Mouse (Mus musculus): ENCODE results near the gene Btbd3. TPM values are rescaled to one million over a fixed set of nuclear protein-coding genes. Genes with fewer than 3 reads are reported as not detected.
"Not testable (repeated sequence)": the region's sequence is repeated elsewhere in the genome, so short reads cannot be mapped to it uniquely, and the experiment has no call there.

Btbd3 gene
- polyA plus RNA-seq, 1 experiment from 2014 or later, result 26.0 TPM

DNA sequence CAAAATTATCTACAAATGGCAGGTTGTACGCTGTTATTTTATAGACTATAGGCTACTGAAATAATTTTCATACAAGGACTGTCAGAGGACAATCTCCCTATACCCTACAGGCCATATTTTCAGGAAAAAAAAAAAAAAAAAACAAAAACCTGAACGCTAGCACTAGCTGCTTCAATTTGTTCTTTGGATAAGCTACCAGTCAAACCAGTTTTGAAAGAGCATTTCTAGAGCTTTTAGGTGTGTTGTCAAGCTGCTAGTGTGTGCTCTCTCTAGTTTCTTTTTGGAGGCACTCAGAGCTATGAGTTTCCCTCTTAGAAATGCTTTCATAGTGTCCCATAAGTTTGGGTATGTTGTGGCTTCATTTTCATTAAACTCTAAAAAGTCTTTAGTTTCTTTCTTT is 77.8 kb downstream of the Btbd3 start:
- H3K9ac ChIP-seq (ENCODE audit: low read length); ATAC-seq (ENCODE audit: insufficient read depth, low FRiP score); H3K4me3 ChIP-seq (replicated peaks; ENCODE audit: low read length); H3K9me3 ChIP-seq (replicated peaks; ENCODE audit: control insufficient read depth, low read length); H3K4me1 ChIP-seq (ENCODE audit: control insufficient read depth, insufficient read depth, low read length); H3K27me3 ChIP-seq (ENCODE audit: control insufficient read depth, insufficient read depth, low read length); H3K36me3 ChIP-seq (ENCODE audit: control insufficient read depth, insufficient read depth, low read length); H3K4me2 ChIP-seq (ENCODE audit: low read depth, low read length); H3K27ac ChIP-seq (ENCODE audit: low read length): not testable (repeated sequence)
- WGBS, result 63% methylated on average over 2 of the region's 2 CpGs

DNA sequence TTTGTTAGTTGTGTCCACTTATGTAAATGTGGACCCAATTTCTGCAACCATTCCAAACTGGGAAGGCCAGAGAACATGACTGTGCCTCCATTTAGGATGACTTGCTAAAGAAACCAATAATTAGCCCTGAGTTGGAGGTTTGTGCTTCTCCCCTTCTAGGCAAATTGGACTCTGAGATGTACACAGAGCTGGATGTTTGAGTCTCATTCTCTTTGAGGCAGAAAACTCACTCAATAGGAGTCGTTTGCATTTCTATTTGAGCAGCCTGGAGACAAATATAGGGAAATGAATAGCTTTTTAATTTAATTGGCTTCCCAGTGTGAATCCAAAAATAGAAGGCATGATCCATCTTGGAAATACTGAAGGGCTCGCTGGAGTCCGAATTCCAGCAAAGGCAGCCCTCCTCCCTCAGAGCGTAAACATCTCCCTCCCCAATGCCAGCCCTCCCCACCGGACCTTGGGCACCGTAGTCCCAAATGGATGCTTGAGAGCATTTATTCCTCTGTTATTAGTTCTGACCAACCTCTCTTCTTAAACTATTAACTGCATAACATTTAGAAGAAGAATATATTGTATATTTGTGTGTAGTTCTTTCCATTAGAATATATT is 81.6 kb downstream of the Btbd3 start:
- H3K27me3 ChIP-seq (ENCODE audit: control insufficient read depth, insufficient read depth, low read length), result no peaks in the 10 kb centered on the region
- 59% methylated on average over 6 of the region's 6 CpGs for WGBS
- no peak overlapping the region for H3K9ac ChIP-seq (ENCODE audit: low read length)
- H3K4me3 ChIP-seq (replicated peaks; ENCODE audit: low read length), result no peak overlapping the region
- no peak for ATAC-seq (ENCODE audit: insufficient read depth, low FRiP score)
- H3K4me1 ChIP-seq (ENCODE audit: control insufficient read depth, insufficient read depth, low read length), result no peaks in the 10 kb centered on the region
- no peaks in the 10 kb centered on the region for H3K9me3 ChIP-seq (replicated peaks; ENCODE audit: control insufficient read depth, low read length)
- no peaks in the 10 kb centered on the region for H3K36me3 ChIP-seq (ENCODE audit: control insufficient read depth, insufficient read depth, low read length)
- no peak overlapping the region for H3K4me2 ChIP-seq (ENCODE audit: low read depth, low read length)
- no peak overlapping the region for H3K27ac ChIP-seq (ENCODE audit: low read length)

DNA sequence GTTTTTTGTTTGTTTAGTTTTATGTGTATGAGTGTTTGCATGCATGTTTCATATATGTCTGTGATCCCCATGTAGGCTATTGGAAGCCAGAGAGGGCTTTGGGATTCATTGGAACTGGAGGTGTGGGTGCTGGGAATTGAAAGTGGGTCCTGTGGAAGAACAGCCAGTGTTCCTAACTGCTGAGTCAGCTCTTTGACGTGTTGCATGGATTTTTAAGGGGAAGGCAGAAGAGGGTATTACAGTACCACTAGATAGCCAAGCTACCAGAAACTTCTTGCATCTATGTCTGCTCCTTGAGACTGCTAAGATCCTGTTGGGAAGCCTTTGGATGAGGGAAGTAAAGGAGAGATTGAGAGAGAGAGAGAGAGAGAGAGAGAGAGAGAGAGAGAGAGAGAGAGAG is 82.2 kb downstream of the Btbd3 start:
- H3K9ac ChIP-seq (ENCODE audit: low read length), result no peak overlapping the region
- H3K27ac ChIP-seq (ENCODE audit: low read length), result no peak overlapping the region
- no peak overlapping the region for H3K4me3 ChIP-seq (replicated peaks; ENCODE audit: low read length)
- H3K27me3 ChIP-seq (ENCODE audit: control insufficient read depth, insufficient read depth, low read length), result no peaks in the 10 kb centered on the region
- H3K4me1 ChIP-seq (ENCODE audit: control insufficient read depth, insufficient read depth, low read length), result no peaks in the 10 kb centered on the region
- no peak overlapping the region for H3K4me2 ChIP-seq (ENCODE audit: low read depth, low read length)
- no peaks in the 10 kb centered on the region for H3K36me3 ChIP-seq (ENCODE audit: control insufficient read depth, insufficient read depth, low read length)
- no peaks in the 10 kb centered on the region for H3K9me3 ChIP-seq (replicated peaks; ENCODE audit: control insufficient read depth, low read length)
- WGBS, result 66% methylated on average over 1 of the region's 1 CpGs
- ATAC-seq (ENCODE audit: insufficient read depth, low FRiP score), result no peak

DNA sequence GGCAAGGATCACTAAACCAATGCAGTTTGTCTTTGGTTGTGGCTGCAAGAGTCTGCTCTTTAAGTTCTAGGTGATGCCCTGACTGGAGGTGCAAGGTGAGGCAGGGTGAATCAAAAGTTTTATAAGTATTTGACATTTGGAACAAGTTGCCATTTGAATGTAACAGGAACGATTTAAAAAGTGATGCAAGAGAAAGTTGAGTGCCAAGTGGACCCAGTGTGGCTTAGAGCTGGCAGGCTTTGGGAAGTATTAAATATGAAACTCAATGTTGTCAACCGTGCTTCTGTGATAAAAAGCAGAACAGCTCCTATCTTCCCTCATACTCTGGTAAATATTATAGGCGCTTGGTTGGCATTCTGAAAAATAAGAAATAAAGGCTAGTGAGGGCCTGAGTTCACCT is 99.0 kb downstream of the Btbd3 start:
- 81% methylated on average over 3 of the region's 3 CpGs for WGBS
- Histone ChIP-seq H3K9me3 (replicated peaks; ENCODE audit: control insufficient read depth, low read length) (no peaks in the 10 kb centered on the region), H3K27ac (ENCODE audit: low read length) (no peak overlapping the region), H3K4me1 (ENCODE audit: control insufficient read depth, insufficient read depth, low read length) (no peaks in the 10 kb centered on the region), H3K36me3 (ENCODE audit: control insufficient read depth, insufficient read depth, low read length) (no peaks in the 10 kb centered on the region), H3K4me2 (ENCODE audit: low read depth, low read length) (no peak overlapping the region), H3K27me3 (ENCODE audit: control insufficient read depth, insufficient read depth, low read length) (no peaks in the 10 kb centered on the region), H3K9ac (ENCODE audit: low read length) (no peak overlapping the region), H3K4me3 (replicated peaks; ENCODE audit: low read length) (no peak overlapping the region)
- no peak for ATAC-seq (ENCODE audit: insufficient read depth, low FRiP score)

DNA sequence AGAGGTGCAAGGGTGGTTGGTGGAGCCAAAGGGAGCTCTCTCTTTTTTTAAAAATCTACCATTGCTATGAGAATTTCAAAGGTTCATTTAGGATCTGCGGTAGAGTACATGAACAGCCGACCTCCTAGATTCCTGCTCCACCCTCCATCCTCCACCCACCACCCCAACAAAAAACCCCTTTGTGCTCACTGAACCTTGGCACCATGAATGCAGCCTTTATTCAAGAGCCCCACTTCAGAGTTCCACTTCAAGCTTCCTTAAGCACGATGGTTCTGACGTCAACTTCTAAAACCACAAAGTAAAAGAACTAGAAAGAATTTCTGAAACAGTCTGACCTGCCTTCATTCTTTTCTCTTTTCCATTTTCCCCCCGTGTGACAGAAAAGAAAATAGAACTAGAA is 106.1 kb downstream of the Btbd3 start:
- Histone ChIP-seq H3K27me3 (ENCODE audit: control insufficient read depth, insufficient read depth, low read length) (no peaks in the 10 kb centered on the region), H3K27ac (ENCODE audit: low read length) (no peak overlapping the region), H3K36me3 (ENCODE audit: control insufficient read depth, insufficient read depth, low read length) (no peaks in the 10 kb centered on the region), H3K9me3 (replicated peaks; ENCODE audit: control insufficient read depth, low read length) (no peaks in the 10 kb centered on the region), H3K4me3 (replicated peaks; ENCODE audit: low read length) (no peak overlapping the region), H3K4me1 (ENCODE audit: control insufficient read depth, insufficient read depth, low read length) (no peaks in the 10 kb centered on the region), H3K9ac (ENCODE audit: low read length) (no peak overlapping the region), H3K4me2 (ENCODE audit: low read depth, low read length) (no peak overlapping the region)
- peak; percentile 62; the same call in 1 of the 2 replicates for ATAC-seq (ENCODE audit: insufficient read depth, low FRiP score)
- WGBS, result 68% methylated on average over 5 of the region's 5 CpGs

DNA sequence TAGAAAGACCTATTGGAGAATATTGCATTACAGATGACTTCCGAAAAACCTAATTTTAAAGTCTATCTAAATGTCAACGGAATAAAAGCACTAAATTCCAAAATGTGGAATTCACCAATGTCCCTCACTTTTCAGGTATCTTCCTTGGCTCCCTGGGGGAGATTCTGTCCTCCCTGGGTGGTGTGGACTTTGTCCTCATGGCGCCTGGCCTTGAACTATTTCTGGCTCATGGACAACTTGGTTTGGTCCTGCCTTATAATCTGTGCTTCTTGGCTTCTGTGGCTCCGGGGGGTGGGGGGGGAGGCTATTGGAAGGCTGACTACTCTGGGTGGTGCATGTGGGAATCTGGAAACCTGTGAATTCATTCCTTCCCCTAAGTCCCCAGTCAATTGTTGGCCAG is 109.0 kb downstream of the Btbd3 start:
- Histone ChIP-seq H3K9me3 (replicated peaks; ENCODE audit: control insufficient read depth, low read length) (no peaks in the 10 kb centered on the region), H3K4me2 (ENCODE audit: low read depth, low read length) (no peak overlapping the region), H3K36me3 (ENCODE audit: control insufficient read depth, insufficient read depth, low read length) (no peaks in the 10 kb centered on the region), H3K4me3 (replicated peaks; ENCODE audit: low read length) (no peak overlapping the region), H3K27me3 (ENCODE audit: control insufficient read depth, insufficient read depth, low read length) (no peaks in the 10 kb centered on the region), H3K27ac (ENCODE audit: low read length) (no peak overlapping the region), H3K9ac (ENCODE audit: low read length) (no peak overlapping the region), H3K4me1 (ENCODE audit: control insufficient read depth, insufficient read depth, low read length) (no peaks in the 10 kb centered on the region)
- 86% methylated on average over 4 of the region's 4 CpGs for WGBS
- ATAC-seq (ENCODE audit: insufficient read depth, low FRiP score), result no peak

DNA sequence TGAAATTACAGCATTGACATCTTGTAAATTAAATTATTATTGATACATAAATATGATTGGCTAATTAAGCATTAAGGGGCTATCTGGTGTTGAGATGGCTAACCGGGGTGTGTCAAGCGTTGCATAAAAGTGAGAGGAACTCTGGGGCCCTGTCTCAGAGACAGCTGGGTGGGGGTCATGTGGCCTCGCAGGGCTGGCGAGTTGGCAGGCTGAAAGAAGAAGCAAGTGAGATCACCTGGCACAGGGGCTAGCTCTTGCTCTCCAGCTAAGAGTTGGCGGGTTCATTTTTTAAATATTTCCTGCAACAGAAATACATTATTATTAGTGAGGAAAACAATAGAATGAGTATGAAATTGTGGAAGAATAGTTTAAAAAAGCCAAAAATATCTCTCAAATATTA is 118.2 kb downstream of the Btbd3 start:
- no peak overlapping the region for H3K4me3 ChIP-seq (replicated peaks; ENCODE audit: low read length)
- no peaks in the 10 kb centered on the region for H3K9me3 ChIP-seq (replicated peaks; ENCODE audit: control insufficient read depth, low read length)
- WGBS, result 83% methylated on average over 5 of the region's 5 CpGs

DNA sequence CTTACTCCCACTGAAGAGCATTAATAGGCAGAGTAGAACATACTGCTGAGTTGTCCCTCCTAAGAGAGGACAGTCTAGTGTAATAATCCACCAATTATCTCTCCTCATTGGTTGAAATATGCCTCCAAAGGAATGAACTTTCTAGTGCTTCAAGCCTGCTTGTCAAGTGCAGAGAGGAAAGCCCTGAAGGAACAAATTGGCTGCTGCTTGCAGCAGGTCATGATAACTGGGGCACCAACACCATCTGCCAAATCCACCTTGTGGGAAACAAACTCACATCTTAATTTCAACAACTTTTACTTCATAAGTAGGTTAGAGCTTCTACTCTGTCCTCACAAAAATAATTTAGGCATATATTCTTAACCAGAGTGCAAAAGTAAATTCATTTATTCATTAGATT is 122.5 kb downstream of the Btbd3 start:
- Histone ChIP-seq H3K36me3 (ENCODE audit: control insufficient read depth, insufficient read depth, low read length) (no peaks in the 10 kb centered on the region), H3K4me2 (ENCODE audit: low read depth, low read length) (no peak overlapping the region), H3K9me3 (replicated peaks; ENCODE audit: control insufficient read depth, low read length) (no peaks in the 10 kb centered on the region), H3K27me3 (ENCODE audit: control insufficient read depth, insufficient read depth, low read length) (no peaks in the 10 kb centered on the region), H3K4me1 (ENCODE audit: control insufficient read depth, insufficient read depth, low read length) (no peaks in the 10 kb centered on the region), H3K27ac (ENCODE audit: low read length) (no peak overlapping the region), H3K9ac (ENCODE audit: low read length) (no peak overlapping the region), H3K4me3 (replicated peaks; ENCODE audit: low read length) (no peak overlapping the region)
- ATAC-seq (ENCODE audit: insufficient read depth, low FRiP score), result no peak

More for the DNA sequence above, 118.2 kb downstream of the Btbd3 start:
- H3K27ac ChIP-seq (ENCODE audit: low read length), result no peak overlapping the region
- no peak overlapping the region for H3K9ac ChIP-seq (ENCODE audit: low read length)
- no peak for ATAC-seq (ENCODE audit: insufficient read depth, low FRiP score)
- no peaks in the 10 kb centered on the region for H3K27me3 ChIP-seq (ENCODE audit: control insufficient read depth, insufficient read depth, low read length)
- no peaks in the 10 kb centered on the region for H3K36me3 ChIP-seq (ENCODE audit: control insufficient read depth, insufficient read depth, low read length)
- H3K4me1 ChIP-seq (ENCODE audit: control insufficient read depth, insufficient read depth, low read length), result no peaks in the 10 kb centered on the region
- no peak overlapping the region for H3K4me2 ChIP-seq (ENCODE audit: low read depth, low read length)

DNA sequence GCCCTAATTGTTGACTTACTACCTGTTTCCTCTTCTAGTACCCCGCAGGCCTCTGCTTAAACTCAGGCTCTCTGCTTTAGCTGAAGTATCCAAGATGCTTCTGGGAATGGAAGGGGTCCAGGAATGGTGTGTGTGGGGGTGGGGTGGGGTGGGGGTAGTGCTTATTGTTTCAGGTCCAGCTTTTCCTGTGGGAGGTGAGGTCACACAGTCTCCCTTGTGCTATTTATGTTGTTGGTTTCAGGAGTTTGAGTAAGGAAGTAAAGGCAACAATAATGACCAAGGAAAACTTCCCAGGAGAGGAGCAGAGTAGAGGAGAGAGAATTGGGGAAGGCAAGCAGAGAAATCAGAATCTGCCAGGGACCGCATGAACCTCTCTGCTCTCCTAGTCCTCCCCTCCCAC is 128.4 kb downstream of the Btbd3 start:
- H3K36me3 ChIP-seq (ENCODE audit: control insufficient read depth, insufficient read depth, low read length), result no peaks in the 10 kb centered on the region
- no peaks in the 10 kb centered on the region for H3K4me1 ChIP-seq (ENCODE audit: control insufficient read depth, insufficient read depth, low read length)
- WGBS, result 63% methylated on average over 2 of the region's 2 CpGs
- no peak overlapping the region for H3K4me2 ChIP-seq (ENCODE audit: low read depth, low read length)
- no peaks in the 10 kb centered on the region for H3K9me3 ChIP-seq (replicated peaks; ENCODE audit: control insufficient read depth, low read length)
- no peak overlapping the region for H3K4me3 ChIP-seq (replicated peaks; ENCODE audit: low read length)
- no peaks in the 10 kb centered on the region for H3K27me3 ChIP-seq (ENCODE audit: control insufficient read depth, insufficient read depth, low read length)
- H3K9ac ChIP-seq (ENCODE audit: low read length), result no peak overlapping the region
- no peak overlapping the region for H3K27ac ChIP-seq (ENCODE audit: low read length)
- ATAC-seq (ENCODE audit: insufficient read depth, low FRiP score), result no peak

DNA sequence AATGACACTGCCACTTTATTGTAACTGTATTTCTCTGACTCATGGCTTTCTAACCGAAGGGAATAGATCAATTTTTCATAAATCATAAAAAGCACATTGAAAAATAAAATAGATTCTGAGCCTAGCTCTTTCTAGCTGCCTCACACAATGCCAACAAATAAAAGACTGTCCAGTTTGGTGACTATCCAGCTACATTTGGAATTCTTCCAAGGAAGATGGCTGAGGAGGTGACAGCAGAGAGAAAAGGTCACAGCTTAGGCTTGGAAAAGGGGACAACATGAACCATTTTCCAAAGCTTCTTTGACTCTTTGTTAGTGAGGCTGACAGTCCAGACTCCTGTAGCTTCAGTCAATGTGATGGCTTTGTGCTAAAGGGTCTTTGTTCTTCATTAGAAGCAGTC is 132.2 kb downstream of the Btbd3 start:
- 64% methylated on average over 1 of the region's 1 CpGs for WGBS

More for the DNA sequence above, 132.2 kb downstream of the Btbd3 start:
- Histone ChIP-seq H3K27me3 (ENCODE audit: control insufficient read depth, insufficient read depth, low read length) (no peaks in the 10 kb centered on the region), H3K4me2 (ENCODE audit: low read depth, low read length) (no peak overlapping the region), H3K4me1 (ENCODE audit: control insufficient read depth, insufficient read depth, low read length) (no peaks in the 10 kb centered on the region), H3K4me3 (replicated peaks; ENCODE audit: low read length) (no peak overlapping the region), H3K9me3 (replicated peaks; ENCODE audit: control insufficient read depth, low read length) (no peaks in the 10 kb centered on the region), H3K36me3 (ENCODE audit: control insufficient read depth, insufficient read depth, low read length) (no peaks in the 10 kb centered on the region), H3K27ac (ENCODE audit: low read length) (no peak overlapping the region), H3K9ac (ENCODE audit: low read length) (no peak overlapping the region)
- no peak for ATAC-seq (ENCODE audit: insufficient read depth, low FRiP score)

Measured in stomach, embryonic 16.5 days (tissue).